Mouse (Mus musculus): ENCODE measurements around the gene Plekho2. TPM values are rescaled to one million over a fixed set of nuclear protein-coding genes. Genes with fewer than 3 reads are reported as not detected.

Gene Plekho2
- polyA plus RNA-seq, 1 experiment from 2014 or later, result 37.2 TPM

- WGBS (ENCODE audit: insufficient replicate concordance), result 40% methylated on average over 5 of the region's 5 CpGs
- H3K27me3 ChIP-seq (replicated peaks), result no peaks in the 10 kb centered on the region
- H3K36me3 ChIP-seq, result peaks cover 35% of the 10 kb centered on the region
- H3K9me3 ChIP-seq (replicated peaks), result no peaks in the 10 kb centered on the region
- no peak overlapping the region for H3K4me2 ChIP-seq
- peaks cover 84% of the 10 kb centered on the region for H3K4me1 ChIP-seq
- H3K4me3 ChIP-seq, result no peak overlapping the region
- no peak for ATAC-seq
- H3K9ac ChIP-seq, result no peak overlapping the region
- peak overlapping the region; percentile 98 for H3K27ac ChIP-seq
Observed at GRCm38 (mm10) chr9:65549643-65550042, 30.2 kb downstream of the Plekho2 start.

DNA sequence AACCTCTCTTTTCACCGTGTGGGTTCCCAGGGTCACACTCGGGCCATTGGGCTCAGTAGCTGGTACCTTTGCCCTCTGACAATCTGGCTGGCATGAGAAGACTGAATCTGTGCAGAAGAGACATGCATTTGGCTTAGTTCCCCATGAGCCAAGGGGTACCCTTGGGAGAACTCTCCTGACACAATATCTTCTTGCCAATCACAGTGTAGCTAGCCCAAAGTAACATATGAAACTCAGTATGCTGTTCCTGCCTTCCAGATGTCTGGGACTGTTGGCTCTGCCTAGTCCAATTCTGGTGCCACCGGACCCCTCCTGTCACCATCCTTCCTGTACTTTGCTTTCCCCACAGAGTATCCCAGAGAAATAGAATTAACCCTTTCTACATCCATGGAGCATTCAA, 30.7 kb downstream of the Plekho2 start:
- no peak for ATAC-seq
- Histone ChIP-seq H3K4me2 (no peak overlapping the region), H3K4me3 (no peak overlapping the region), H3K27me3 (replicated peaks) (no peaks in the 10 kb centered on the region), H3K36me3 (peaks cover 30% of the 10 kb centered on the region), H3K27ac (peak overlapping the region; percentile 98; the same call in 1 of the 2 replicates), H3K9me3 (replicated peaks) (no peaks in the 10 kb centered on the region), H3K9ac (no peak overlapping the region), H3K4me1 (peaks cover 81% of the 10 kb centered on the region)
- WGBS (ENCODE audit: insufficient replicate concordance), result 76% methylated on average over 3 of the region's 3 CpGs

DNA sequence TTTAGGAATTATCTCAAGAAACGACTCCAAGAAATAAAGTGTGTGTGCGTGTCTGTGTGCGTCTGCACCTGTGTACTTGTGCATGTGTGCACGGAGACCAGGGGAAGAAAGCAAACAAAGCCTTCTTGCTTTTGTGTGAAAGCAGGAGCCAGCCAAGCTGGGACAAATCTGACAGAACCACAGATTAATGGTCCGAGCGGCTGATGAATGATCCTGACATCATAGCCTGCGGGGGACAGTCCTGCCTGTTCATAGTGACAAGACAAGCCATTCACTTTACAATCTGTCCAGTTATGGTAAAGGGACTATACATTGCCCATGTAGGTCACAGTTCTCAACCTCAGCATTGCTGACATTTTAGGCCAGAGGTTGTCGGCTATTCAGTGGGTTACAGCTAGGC, 31.5 kb downstream of the Plekho2 start:
- H3K4me3 ChIP-seq, result no peak overlapping the region
- H3K9me3 ChIP-seq (replicated peaks), result no peaks in the 10 kb centered on the region
- H3K27ac ChIP-seq, result 0 out of 2 replicates have a peak overlapping the region, but pooled peaks have one; percentile 37
- WGBS (ENCODE audit: insufficient replicate concordance), result 79% methylated on average over 8 of the region's 8 CpGs
- H3K4me2 ChIP-seq, result no peak overlapping the region
- no peak overlapping the region for H3K9ac ChIP-seq
- peaks cover 78% of the 10 kb centered on the region for H3K4me1 ChIP-seq
- no peaks in the 10 kb centered on the region for H3K27me3 ChIP-seq (replicated peaks)
- H3K36me3 ChIP-seq, result peaks cover 22% of the 10 kb centered on the region
- ATAC-seq, result no peak

DNA sequence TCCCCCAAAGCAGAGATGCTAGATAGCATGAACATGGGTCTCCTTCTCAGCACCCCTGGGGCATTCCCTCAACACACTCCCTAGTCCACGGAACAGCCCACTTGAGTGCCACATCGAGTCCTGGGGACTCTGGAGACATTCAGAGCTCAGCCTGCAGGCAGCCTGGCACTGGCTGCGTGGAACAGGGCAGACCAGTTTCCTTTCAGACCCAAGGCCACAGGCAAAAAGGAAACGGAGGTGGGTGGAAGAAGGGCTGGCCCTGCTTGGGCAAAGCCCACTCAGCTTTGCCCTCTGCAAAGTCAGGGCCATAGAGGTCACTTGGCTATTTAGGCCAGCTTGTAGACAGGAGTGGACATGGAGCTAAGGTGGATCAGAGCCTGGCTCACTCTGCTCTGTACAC, 32.0 kb downstream of the Plekho2 start:
- Histone ChIP-seq H3K9me3 (replicated peaks) (no peaks in the 10 kb centered on the region), H3K27me3 (replicated peaks) (no peaks in the 10 kb centered on the region), H3K4me3 (no peak overlapping the region), H3K4me2 (no peak overlapping the region), H3K9ac (no peak overlapping the region), H3K27ac (peak overlapping the region; percentile 37; the same call in 1 of the 2 replicates), H3K4me1 (peaks cover 76% of the 10 kb centered on the region), H3K36me3 (peaks cover 17% of the 10 kb centered on the region)
- WGBS (ENCODE audit: insufficient replicate concordance), result 74% methylated on average over 4 of the region's 4 CpGs
- no peak for ATAC-seq

DNA sequence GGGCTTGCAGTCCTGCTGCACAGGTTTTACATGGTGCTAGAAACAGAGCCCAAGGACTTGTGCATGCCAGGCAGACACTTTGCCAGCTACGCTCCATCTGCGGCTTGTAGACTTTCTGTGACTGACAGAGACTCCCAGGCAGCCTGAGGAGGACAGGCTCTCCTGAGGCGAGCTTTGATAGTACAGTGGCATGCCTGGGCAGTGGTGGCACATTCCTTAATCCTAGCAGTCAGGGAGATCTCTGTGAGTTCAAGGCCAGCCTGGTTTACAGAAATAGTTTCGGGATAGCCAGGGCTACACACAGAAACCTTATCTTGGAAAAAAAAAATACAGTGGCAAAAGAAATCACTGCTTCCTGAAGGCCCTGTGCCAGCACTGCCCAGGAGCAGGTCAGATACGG, 32.7 kb downstream of the Plekho2 start:
- Histone ChIP-seq H3K27ac (peak overlapping the region; percentile 77), H3K4me3 (no peak overlapping the region), H3K4me1 (peaks cover 76% of the 10 kb centered on the region), H3K4me2 (no peak overlapping the region), H3K27me3 (replicated peaks) (no peaks in the 10 kb centered on the region), H3K9me3 (replicated peaks) (no peaks in the 10 kb centered on the region), H3K36me3 (peaks cover 10% of the 10 kb centered on the region), H3K9ac (no peak overlapping the region)
- no peak for ATAC-seq
- 79% methylated on average over 5 of the region's 5 CpGs for WGBS (ENCODE audit: insufficient replicate concordance)

DNA sequence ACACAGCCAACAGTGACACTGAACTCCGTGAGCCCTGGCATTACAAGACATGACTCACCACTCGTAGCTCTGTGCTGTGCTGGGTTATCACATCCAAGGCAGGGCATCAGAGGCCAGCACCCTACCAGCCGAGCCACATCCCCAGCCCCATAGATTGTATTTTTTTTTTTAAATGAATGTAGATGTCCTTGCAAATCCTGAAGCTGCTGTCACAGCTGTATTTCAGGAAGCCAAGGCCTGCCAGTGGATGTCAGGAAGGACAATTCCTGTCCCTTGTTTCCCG, 33.5 kb downstream of the Plekho2 start:
- WGBS (ENCODE audit: insufficient replicate concordance), result 28% methylated on average over 4 of the region's 4 CpGs
- H3K9me3 ChIP-seq (replicated peaks), result no peaks in the 10 kb centered on the region
- H3K27me3 ChIP-seq (replicated peaks), result no peaks in the 10 kb centered on the region
- peak; percentile 77 for ATAC-seq
- peak overlapping the region; percentile 9; the same call in 1 of the 2 replicates for H3K4me2 ChIP-seq
- peak overlapping the region; percentile 43; the same call in 1 of the 2 replicates for H3K9ac ChIP-seq
- no peak overlapping the region for H3K4me3 ChIP-seq
- H3K4me1 ChIP-seq, result peaks cover 76% of the 10 kb centered on the region
- 0 out of 2 replicates have a peak, but pooled peaks cover 3% of the 10 kb centered on the region for H3K36me3 ChIP-seq
- peak overlapping the region; percentile 77 for H3K27ac ChIP-seq

GRCm38 (mm10) chr9:65545635-65546412, 34.0 kb downstream of the Plekho2 start:
- no peak overlapping the region for H3K4me3 ChIP-seq
- H3K4me1 ChIP-seq, result peaks cover 74% of the 10 kb centered on the region
- peak overlapping the region; percentile 43; the same call in 1 of the 2 replicates for H3K9ac ChIP-seq
- no peaks in the 10 kb centered on the region for H3K9me3 ChIP-seq (replicated peaks)
- WGBS (ENCODE audit: insufficient replicate concordance), result 66% methylated on average over 10 of the region's 10 CpGs
- ATAC-seq, result no peak
- H3K27me3 ChIP-seq (replicated peaks), result no peaks in the 10 kb centered on the region
- no peak overlapping the region for H3K4me2 ChIP-seq
- H3K36me3 ChIP-seq, result no peaks in the 10 kb centered on the region
- peak overlapping the region; percentile 77 for H3K27ac ChIP-seq

- H3K9ac ChIP-seq, result no peak overlapping the region; the same call in 1 of the 2 replicates
Observed at GRCm38 (mm10) chr9:65542111-65542524, 37.7 kb downstream of the Plekho2 start.

GRCm38 (mm10) chr9:65541126-65542068, 38.4 kb downstream of the Plekho2 start:
- WGBS (ENCODE audit: insufficient replicate concordance), result 31% methylated on average over 13 of the region's 13 CpGs

More at GRCm38 (mm10) chr9:65542111-65542524, 37.7 kb downstream of the Plekho2 start:
- 21% methylated on average over 7 of the region's 7 CpGs for WGBS (ENCODE audit: insufficient replicate concordance)
- no peaks in the 10 kb centered on the region for H3K9me3 ChIP-seq (replicated peaks)
- no peaks in the 10 kb centered on the region for H3K27me3 ChIP-seq (replicated peaks)
- no peak for ATAC-seq
- peaks cover 63% of the 10 kb centered on the region for H3K4me1 ChIP-seq
- H3K4me2 ChIP-seq, result peak overlapping the region; percentile 14; the same call in 1 of the 2 replicates
- H3K27ac ChIP-seq, result peak overlapping the region; percentile 86
- no peak overlapping the region for H3K4me3 ChIP-seq
- H3K36me3 ChIP-seq, result no peaks in the 10 kb centered on the region

GRCm38 (mm10) chr9:65539697-65540096, 40.1 kb downstream of the Plekho2 start:
- H3K9me3 ChIP-seq (replicated peaks), result no peaks in the 10 kb centered on the region
- H3K27ac ChIP-seq, result no peak overlapping the region
- H3K4me1 ChIP-seq, result peaks cover 62% of the 10 kb centered on the region
- no peak overlapping the region for H3K9ac ChIP-seq
- no peak for ATAC-seq
- H3K36me3 ChIP-seq, result no peaks in the 10 kb centered on the region
- WGBS (ENCODE audit: insufficient replicate concordance), result 74% methylated on average over 9 of the region's 9 CpGs
- H3K4me2 ChIP-seq, result no peak overlapping the region
- H3K4me3 ChIP-seq, result no peak overlapping the region
- no peaks in the 10 kb centered on the region for H3K27me3 ChIP-seq (replicated peaks)

More at GRCm38 (mm10) chr9:65541126-65542068, 38.4 kb downstream of the Plekho2 start:
- Histone ChIP-seq H3K27me3 (replicated peaks) (no peaks in the 10 kb centered on the region), H3K36me3 (no peaks in the 10 kb centered on the region), H3K9ac (no peak overlapping the region; the same call in 1 of the 2 replicates), H3K4me2 (peak overlapping the region; percentile 14; the same call in 1 of the 2 replicates), H3K4me3 (no peak overlapping the region), H3K27ac (peak overlapping the region; percentile 86), H3K9me3 (replicated peaks) (no peaks in the 10 kb centered on the region), H3K4me1 (peaks cover 62% of the 10 kb centered on the region)
- ATAC-seq, result peak; percentile 61

- H3K4me3 ChIP-seq, result no peak overlapping the region
- H3K27ac ChIP-seq, result peak overlapping the region; percentile 32
- no peak overlapping the region for H3K4me2 ChIP-seq
- no peak overlapping the region for H3K9ac ChIP-seq
- peaks cover 67% of the 10 kb centered on the region for H3K4me1 ChIP-seq
- no peaks in the 10 kb centered on the region for H3K9me3 ChIP-seq (replicated peaks)
- no peaks in the 10 kb centered on the region for H3K27me3 ChIP-seq (replicated peaks)
- no peaks in the 10 kb centered on the region for H3K36me3 ChIP-seq
- no peak for ATAC-seq
- 70% methylated on average over 8 of the region's 8 CpGs for WGBS (ENCODE audit: insufficient replicate concordance)
Observed at GRCm38 (mm10) chr9:65537901-65538630, 41.8 kb downstream of the Plekho2 start.

All from liver, embryonic 12.5 days (tissue).